Mouse (Mus musculus): Measurements from ENCODE around the gene Tspo2.

GRCm38 (mm10) chr17:48451753-48452444, 577 bp upstream of the Tspo2 start:
- TF ChIP-seq CTCF (IDR thresholded peaks at IDR 0.05; ENCODE audit: low read depth) = no peak
- no peak for TF ChIP-seq EP300 (IDR thresholded peaks at IDR 0.05; ENCODE audit: low read depth)

All from liver, embryonic 14.5 days (tissue).